Mouse (Mus musculus) heart, postnatal 4 days (tissue): ENCODE measurements at regions not wholly inside any gene's neighbourhood (a gene's known extent, or its start where the extent isn't known, plus 50 kb on each side); places are given as distances from the start of the nearest gene placed in this dataset.
A peak's percentile ranks its signal among the peaks of the same experiment; 100 is the strongest.

Source experiments
- DNase-seq: peaks from one replicate; pipeline ENCODE4 v3.0.0; 2021

DNA sequence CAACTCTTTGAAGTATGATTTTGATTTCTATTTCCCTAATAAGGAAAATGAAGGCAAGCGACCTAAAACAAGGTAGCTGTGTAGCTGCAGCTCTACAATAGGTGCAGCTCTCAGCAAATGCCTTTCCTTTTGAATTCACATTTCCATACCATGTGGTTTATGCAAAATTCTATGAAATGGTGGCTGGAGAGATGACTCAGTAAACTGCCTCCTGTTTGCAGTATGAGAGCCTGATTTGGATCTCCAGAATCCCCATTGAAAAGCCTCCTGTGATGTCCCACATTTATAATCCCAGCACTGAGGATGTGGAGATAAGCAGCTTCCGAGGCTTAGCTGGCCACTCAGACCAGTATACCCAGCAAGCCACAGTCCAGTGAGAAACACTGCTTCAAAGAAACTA is 59.6 kb downstream of the Npy1r start:
- DNase-seq = no peak

DNA sequence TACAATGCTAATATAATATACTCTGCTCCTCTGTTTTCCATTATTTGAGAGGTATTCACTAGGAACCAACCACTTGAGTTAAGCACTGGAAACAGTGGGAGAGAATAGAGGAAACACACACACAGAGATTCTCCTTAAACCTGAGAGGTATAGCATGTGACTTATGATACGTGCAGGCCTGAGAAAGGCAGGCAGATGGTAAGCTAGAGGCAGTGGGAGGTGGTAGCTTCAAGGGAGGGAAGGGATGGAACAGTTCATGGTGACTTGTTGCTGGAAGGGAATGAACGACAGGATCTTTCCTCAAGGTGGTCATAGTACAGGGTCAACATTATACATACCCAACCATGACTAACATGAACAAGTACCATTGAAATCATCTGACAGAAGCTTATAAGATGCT is 60.8 kb downstream of the Npy1r start:
- DNase-seq = no peak

DNA sequence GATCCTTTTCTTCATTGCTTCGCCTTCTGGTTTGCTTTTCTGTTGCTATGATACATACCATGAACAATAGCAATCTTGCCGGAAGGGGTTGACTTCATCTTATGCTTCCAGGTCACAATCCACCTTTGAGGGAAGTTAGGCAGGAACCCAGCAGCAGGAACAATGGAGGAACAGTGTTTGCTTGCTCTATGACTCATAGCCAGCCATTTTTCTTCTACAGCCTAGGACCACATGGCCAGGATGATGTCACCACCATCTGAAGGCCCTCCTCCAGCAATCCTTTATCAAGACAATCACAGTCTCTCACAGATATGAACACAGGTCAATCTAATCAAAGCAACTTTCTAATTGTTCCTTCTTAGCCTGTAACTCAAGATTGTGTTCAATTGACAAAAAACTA is 61.5 kb downstream of the Npy1r start:
- no peak for DNase-seq

DNA sequence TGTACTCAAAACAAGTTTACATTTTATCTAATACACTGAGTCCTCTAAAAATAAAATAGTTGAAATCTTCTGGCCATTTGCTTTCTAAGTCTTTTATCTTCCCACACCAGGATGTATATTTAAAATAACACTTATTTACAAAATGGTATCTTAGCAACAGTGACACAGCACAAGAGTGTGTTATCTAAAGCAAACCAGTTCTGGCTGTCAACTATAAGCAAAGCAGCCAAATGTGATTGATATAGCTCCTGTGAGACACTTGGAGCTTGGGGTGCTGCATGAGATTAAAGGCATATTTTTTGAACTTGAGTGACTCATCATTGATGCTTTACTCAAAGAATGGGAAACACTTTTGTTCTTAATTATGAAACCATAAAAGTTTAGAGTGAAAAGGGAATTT is 62.7 kb downstream of the Npy1r start:
- no peak for DNase-seq

DNA sequence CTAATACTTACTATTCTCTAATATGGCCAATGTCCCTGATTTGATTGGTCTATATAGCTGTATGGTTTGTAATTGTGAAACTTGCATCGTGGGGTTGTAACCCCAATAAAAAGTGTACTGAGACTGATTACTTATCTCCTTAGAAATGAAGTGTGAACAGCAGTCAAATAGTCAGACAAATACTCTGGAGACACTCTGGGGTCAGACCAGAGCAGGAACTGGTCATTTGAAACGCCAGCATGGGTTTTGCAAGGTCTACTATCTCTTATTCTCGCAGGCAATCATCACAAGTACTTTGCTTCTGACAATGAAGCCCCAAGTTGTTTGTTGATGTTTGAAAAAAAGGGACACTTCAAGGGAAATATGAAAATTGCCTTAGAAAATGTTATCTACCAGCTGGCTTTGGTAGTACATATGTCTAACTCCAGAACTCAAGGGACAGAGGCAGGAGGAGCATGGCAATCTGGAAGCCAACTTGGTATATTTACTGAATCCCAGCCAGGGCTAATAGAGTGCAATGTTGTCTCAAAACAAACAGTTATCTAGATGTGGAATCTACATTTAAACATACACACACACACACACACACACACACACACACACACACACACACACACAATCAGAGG is 64.1 kb downstream of the Npy1r start:
- no peak for DNase-seq

DNA sequence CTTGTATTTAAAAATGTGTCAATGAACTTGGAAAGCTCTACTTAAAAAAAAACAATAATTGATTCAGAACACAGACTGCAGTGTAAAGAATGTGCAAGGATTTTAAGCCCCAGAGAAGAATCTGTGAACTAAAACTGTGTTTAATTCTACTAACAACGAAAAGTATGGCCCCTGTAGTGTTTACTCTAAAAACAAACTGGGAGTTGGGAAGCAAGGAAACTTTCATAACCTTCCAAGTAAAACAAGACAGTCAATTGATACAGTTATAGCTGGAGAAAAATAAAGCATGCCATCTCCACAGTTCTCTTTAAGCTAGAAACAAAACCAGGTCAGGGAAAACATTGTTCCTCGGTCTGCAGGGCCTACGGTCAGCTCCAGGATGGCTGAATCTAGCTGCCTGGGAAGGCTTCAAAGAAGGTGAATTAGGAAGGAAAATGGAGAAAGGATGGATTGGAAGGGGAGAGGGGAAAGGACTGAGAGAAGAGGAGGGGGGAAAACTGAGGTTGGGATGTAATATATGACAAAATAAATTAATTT is 68.1 kb downstream of the Npy1r start:
- no peak for DNase-seq

DNA sequence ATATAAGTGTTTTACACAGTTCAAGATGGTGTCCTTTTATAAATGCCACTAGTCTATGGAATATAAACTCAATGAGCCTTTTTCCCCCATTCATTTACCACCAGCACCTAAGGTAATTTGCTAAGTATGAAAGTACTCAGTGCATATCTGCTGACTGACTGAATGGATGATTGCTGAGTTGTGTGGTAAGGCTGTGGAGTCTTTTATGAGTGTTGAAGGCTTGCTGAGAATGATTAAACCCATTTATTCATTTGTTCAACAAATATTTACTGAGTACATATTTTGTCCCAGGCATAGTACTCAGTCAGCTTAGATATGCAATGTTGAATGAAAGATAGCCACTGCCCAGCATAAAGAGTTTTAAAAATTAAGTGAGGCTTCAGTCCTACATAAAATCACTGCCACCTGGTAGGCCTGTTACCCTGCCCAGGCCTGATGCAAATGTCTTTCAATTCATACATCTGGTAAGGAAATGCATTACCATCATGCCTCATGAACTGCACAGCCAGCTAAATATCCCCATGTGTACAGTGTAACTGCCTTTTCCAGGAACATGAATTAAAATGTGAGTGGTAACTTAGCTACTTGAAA is 71.5 kb downstream of the Npy1r start:
- DNase-seq = no peak

DNA sequence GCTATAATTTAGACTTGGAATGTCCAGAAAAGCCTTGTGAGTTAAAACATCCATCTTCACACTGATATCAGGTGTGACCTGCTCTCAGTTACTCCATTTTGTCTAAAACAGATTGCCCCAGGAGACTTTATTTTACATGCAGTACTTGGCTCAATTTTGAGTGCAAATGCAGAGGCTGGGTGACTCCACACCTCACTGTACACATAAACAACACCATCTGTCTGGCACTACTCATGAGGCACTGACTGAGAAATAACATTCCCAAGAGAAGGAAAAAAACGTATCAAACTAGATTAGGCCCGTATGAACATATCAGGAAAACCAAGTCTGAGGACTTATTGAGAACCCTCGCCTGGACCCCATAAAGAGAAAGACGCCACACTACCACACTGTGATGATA is 74.1 kb downstream of the Npy1r start:
- no peak for DNase-seq

DNA sequence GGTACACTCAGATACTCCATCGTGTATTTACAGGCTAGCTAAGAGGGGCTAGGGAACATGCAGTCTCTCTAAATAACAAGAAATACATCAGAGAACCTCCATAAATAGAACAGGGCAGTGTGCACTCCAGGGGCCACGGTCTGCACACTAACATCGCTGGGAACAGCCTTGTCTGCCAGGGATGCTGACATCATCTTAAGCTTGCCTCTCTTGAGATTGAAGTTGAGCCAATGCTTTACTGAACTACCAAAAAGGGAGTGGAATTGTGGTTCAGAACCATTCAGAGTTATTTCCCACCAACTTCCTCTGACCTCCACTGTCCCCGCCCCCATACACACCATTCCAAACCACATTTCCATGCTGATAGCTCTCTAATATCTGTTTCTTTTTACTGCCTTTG is 75.7 kb downstream of the Npy1r start:
- DNase-seq = peak; percentile 65

DNA sequence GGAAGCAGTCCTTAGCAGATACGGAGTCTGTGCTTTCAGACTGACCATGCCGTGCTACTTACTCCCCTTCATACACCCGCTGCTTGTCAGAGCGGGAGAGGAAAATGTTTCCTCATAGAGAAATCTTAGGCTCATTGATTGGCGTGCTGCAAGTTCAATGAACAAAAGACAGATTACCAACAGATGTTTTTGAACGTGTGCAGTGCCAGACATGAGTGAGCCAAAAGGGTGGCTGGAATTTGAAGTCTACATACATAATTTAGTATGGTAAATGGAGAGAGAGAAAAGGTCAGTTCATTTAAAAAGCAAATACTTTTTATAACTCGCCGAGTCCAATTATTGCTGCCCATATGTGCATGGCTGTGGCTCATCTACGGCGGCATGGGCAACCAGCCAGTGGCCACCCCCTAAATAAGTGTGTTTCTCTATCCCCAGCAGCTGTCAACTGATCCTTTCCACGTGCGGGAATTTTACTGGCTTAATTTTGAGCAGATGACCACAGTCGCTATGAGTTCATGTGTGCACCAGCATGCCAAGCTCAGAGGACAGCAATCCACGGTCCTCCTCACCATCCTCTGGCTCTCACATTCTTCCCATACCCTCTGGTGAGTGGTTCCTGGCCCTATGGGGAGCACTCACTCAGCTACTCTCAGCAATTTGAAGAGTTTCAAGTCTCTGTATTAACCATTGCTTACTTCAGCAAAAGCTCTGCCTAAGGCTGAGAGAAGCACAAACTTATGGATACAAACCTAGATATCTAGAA is 80.3 kb downstream of the Npy1r start:
- no peak for DNase-seq

DNA sequence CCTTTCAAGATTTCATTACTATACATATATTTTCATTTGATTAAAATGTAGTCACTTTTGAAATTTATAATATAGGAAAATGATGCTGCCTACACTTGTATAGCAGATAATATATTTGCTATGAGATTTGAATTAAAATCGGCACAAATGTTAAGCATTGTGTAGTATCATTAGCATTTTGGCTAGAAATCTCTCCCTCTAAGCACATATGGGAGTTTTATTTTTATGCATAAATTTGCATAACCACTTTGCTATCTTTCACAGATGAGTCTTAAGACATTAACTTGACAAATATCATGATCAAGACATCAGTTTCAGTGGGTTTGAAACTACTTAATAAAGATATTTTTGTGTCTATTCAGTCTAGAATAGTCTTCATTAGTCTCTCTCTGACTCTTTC is 80.4 kb upstream of the Naf1 start:
- DNase-seq = no peak

DNA sequence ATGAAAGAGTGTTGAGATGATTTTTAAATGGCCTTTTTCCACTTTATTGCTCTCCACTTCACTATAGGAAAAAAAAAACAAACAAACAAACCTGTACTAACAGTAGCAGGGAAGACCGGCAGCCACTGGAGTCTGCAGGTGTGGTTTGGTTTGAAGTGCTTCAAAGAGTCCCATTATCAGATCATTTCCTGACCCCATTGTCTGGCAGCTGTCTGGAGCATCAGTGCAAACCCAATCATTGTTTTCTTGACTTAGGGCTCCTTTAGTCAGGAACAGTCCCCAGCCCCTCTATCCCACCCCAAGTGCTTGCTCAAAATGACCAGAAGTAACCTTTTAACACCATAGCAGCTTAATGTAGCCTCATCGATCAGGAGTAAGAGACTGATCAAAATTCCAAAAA is 77.4 kb upstream of the Naf1 start:
- no peak for DNase-seq

DNA sequence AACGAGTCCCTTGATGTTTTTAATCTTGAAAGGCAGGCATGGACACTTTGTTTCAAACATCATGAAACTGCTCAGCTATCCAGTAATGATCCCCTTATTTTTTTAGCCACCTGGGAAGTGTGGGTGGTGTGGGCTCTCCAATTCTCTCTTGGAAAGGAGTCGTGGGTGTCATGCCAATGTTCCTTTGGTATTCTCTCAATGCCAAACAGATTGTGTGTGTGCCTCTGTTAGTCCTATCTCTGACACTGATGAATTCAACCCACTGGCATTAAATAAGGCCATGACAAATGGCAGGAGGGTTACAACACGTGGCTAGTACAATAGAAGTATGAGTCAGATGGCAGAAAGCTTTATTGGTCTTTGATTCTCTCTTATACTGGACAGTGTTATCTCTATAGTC is 74.0 kb upstream of the Naf1 start:
- no peak for DNase-seq
